Mouse (Mus musculus) ES-Bruce4 (cell line): ENCODE results near the gene Efemp2.

Experiments
- CTCF ChIP-seq: IDR thresholded peaks from one replicate; pipeline ENCODE4 v1.8.1; 2011; ENCODE audit warnings: low read depth, low read length
- POLR2A ChIP-seq: IDR thresholded peaks from one replicate; pipeline ENCODE4 v1.8.1; 2011; ENCODE audit warnings: low read length; ENCODE audit not compliant: insufficient read depth

- TF ChIP-seq CTCF (no peak), POLR2A (no peak)
These were observed 41.8 kb upstream of the Efemp2 start for GRCm38 (mm10) chr19:5431911-5432464.
